Mouse (Mus musculus) midbrain, embryonic 14.5 days (tissue): ENCODE measurements around the gene 1810030O07Rik. TPM values are rescaled to one million over a fixed set of nuclear protein-coding genes. Genes with fewer than 3 reads are reported as not detected.
"Not testable (repeated sequence)": the region's sequence is repeated elsewhere in the genome, so short reads cannot be mapped to it uniquely, and the experiment has no call there.

Experiments
- ATAC-seq: fragments of 200-750 bp; cut with Nextera tagmentation; 2 replicates; pipeline ENCODE4 v1.8.0; 2017; ENCODE audit warnings: moderate number of reproducible peaks, moderate library complexity; ENCODE audit not compliant: low FRiP score, low TSS enrichment
- DNase-seq: peaks from one replicate; pipeline ENCODE4 v3.0.0-alpha.2; 2015
- H3K27ac ChIP-seq: fragments of 300-500 bp; sonication (generic); replicated peaks from 2 replicates; pipeline ENCODE4 v1.5.1; 2014; ENCODE audit warnings: mild to moderate bottlenecking, low read depth, low read length, moderate library complexity
- H3K27me3 ChIP-seq: fragments of 300-500 bp; sonication (generic); 2 replicates; pipeline ENCODE4 v1.6.1; 2014; ENCODE audit warnings: low read length, control low read depth, mixed read lengths; ENCODE audit not compliant: control insufficient read depth, insufficient read depth
- H3K36me3 ChIP-seq: fragments of 300-500 bp; sonication (generic); 2 replicates; pipeline ENCODE4 v1.6.1; 2014; ENCODE audit warnings: low read length, control low read depth; ENCODE audit not compliant: control insufficient read depth, insufficient read depth
- H3K4me1 ChIP-seq: fragments of 300-500 bp; sonication (generic); 2 replicates; pipeline ENCODE4 v1.6.1; 2014; ENCODE audit warnings: mild to moderate bottlenecking, antibody characterized with exemption, low read length, control low read depth; ENCODE audit not compliant: control insufficient read depth, insufficient read depth
- H3K4me2 ChIP-seq: fragments of 300-500 bp; sonication (generic); 2 replicates; pipeline ENCODE4 v1.6.1; 2014; ENCODE audit warnings: mild to moderate bottlenecking, low read length, moderate library complexity
- H3K4me3 ChIP-seq: fragments of 300-500 bp; sonication (generic); replicated peaks from 2 replicates; pipeline ENCODE4 v1.5.1; 2014; ENCODE audit warnings: low read depth, low read length
- H3K9ac ChIP-seq: fragments of 300-500 bp; sonication (generic); replicated peaks from 2 replicates; pipeline ENCODE4 v1.6.1; 2014; ENCODE audit warnings: mild to moderate bottlenecking, low read length, moderate library complexity
- H3K9me3 ChIP-seq: fragments of 300-500 bp; sonication (generic); 2 replicates; pipeline ENCODE4 v1.6.1; 2016; ENCODE audit warnings: low read length, control low read depth, mixed read lengths; ENCODE audit not compliant: control insufficient read depth
- WGBS: fragments of 180-500 bp; shearing (Covaris S2); extraction: QIAGEN DNeasy Blood & Tissue Kit; methylation state at CpG from one replicate; pipeline ENCODE4 v1.1.7; 2014; 5-methylcytosine and 5-hydroxymethylcytosine counted together
- polyA plus RNA-seq: library from polyadenylated mRNA; unstranded; fragments of >200 nt; fragmentation: Nextera tagmentation; extraction: Ambion mirVana; gene quantifications from 2 replicates; pipeline ENCODE4 v1.2.1, GENCODE M21; 2014

The 1810030O07Rik gene
- polyA plus RNA-seq, 1 experiment from 2014 or later: 31.4 TPM

DNA sequence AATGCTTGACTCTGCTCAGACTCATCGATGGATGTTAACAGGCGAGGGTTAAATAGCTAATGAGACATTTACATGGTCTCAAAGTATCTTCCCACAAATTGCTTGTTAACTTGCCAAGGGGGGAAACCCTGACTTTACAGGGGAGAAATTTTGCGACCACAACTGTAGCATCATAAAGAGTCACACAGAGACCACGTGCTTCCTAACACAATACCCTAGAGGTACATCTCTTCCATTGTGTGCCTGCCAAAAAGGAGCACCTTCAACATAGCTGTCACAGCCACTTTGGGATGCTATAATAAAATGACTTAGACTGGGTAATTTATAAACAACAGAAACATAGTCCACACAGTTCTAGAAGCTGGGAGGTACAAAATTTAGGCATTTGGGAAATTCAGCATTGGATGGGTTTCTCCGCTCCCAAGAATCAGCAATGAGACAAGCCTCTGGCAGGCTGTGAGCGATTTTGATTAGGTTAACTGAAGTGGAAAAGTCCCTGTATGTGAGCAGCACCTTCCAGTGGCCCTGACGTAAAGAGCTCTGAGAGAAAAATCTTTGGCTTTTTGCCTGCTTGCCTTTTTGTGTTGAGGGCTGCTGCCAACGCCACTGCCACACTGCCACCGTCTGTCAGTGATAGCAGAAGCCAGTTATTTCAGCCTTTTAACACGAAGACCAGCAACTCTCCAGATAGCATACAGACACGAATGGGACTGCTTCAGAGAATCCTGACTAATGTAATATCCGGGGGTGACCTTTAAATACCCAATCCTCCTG, 27.8 kb downstream of the 1810030O07Rik start:
- 64% methylated on average over 12 of the region's 12 CpGs for WGBS
- Histone ChIP-seq H3K4me2 (no peak overlapping the region), H3K4me1 (no peaks in the 10 kb centered on the region), H3K27ac (no peak overlapping the region; the same call in 1 of the 2 replicates), H3K4me3 (no peak overlapping the region), H3K9ac (no peak overlapping the region), H3K27me3 (no peaks in the 10 kb centered on the region), H3K9me3 (no peaks in the 10 kb centered on the region), H3K36me3 (no peaks in the 10 kb centered on the region)
- ATAC-seq: no peak
- peak; percentile 74 for DNase-seq

DNA sequence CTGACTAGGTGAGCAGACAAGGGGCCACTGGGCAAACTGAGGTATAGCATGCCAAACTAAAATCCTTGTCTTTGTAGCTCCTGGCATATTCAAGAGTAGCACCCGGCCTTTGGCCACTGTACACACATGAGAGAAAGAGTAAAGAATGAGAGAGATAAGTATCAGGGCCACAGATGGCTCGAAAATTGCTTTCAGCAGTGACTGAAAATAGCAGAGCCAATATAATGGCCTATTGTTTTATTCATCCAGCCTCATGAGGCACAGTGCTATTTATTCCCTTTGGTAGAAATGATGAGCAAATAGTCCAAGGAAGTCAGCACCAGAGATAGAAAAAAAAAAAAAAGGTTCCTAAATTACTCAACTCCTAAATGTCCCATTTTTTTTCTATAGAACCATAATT, 28.5 kb downstream of the 1810030O07Rik start:
- Histone ChIP-seq H3K4me3 (no peak overlapping the region), H3K4me1 (no peaks in the 10 kb centered on the region), H3K9me3 (no peaks in the 10 kb centered on the region), H3K9ac (no peak overlapping the region), H3K27ac (no peak overlapping the region), H3K36me3 (no peaks in the 10 kb centered on the region), H3K4me2 (no peak overlapping the region), H3K27me3 (no peaks in the 10 kb centered on the region)
- ATAC-seq: no peak
- no peak for DNase-seq
- WGBS: 43% methylated on average over 2 of the region's 2 CpGs

DNA sequence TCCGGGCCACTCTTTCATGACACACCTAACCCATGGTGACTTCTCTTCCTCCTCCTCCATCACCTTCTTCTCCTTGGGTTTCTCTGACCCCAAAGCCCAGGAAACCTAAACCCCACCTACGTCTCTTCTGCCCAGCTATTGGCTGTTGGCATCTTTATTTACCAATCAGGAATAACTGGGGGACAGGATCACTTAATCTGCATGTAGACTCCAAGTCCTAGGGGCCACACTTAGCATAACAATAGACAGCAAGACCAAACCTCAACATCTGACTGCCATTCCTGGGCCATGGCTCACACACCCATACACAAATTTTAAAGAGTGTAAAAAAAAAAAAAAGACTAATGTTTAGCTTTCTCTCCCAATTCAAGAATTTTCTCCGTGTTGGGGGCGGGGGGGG, 48.3 kb downstream of the 1810030O07Rik start:
- Histone ChIP-seq H3K9me3 (no peaks in the 10 kb centered on the region), H3K4me1 (no peaks in the 10 kb centered on the region)
- 66% methylated on average over 4 of the region's 4 CpGs for WGBS

DNA sequence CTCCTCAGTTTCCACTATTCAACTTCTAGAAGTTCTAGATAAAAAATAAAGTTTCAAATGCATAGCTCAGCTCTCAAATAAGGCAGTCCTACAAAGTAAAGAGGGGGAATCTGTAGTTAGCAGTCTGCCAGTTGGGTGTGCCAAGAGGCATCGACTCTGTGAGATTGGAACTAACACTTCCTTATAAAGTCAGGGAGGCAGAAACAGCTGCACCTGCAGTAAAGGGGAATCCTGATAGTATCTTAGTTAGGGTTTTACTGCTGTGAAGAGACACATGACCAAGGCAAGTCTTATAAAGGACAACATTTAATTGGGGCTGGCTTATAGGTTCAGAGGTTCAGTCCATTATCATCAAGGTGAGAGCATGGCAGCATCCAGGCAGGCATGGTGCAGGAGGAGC, 61.1 kb downstream of the 1810030O07Rik start:
- WGBS: 82% methylated on average over 1 of the region's 1 CpGs
- DNase-seq, H3K9me3 ChIP-seq, H3K4me1 ChIP-seq, H3K27ac ChIP-seq, ATAC-seq, H3K27me3 ChIP-seq, H3K9ac ChIP-seq, H3K4me3 ChIP-seq, H3K4me2 ChIP-seq: not testable (repeated sequence)
- H3K36me3 ChIP-seq: peaks cover 32% of the 10 kb centered on the region

More for the DNA sequence above, 48.3 kb downstream of the 1810030O07Rik start:
- Histone ChIP-seq H3K36me3 (no peaks in the 10 kb centered on the region), H3K27me3 (no peaks in the 10 kb centered on the region), H3K27ac (no peak overlapping the region), H3K4me2 (no peak overlapping the region), H3K4me3 (no peak overlapping the region), H3K9ac (no peak overlapping the region)
- no peak for ATAC-seq
- DNase-seq: no peak

DNA sequence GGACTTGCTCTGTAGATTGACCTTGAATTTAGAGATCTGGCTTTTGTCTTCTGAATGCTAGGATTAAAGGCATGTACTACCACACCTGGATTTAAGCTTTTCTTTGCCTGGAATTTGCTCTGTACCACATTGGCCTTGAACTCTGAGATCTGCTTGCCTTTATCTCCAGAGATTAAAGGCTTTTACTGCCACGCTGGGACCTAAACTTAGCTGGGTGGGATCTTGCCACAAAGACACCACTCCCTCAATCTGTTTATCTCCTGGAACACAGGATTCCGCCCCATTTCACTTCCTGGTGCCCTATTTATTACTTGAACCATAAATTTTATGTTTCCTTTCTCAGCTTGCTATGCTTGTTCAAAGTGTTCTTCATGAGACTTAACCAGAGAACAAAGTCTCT, 62.3 kb downstream of the 1810030O07Rik start:
- Histone ChIP-seq H3K27me3 (no peaks in the 10 kb centered on the region), H3K4me2 (no peak overlapping the region), H3K9me3 (no peaks in the 10 kb centered on the region), H3K9ac (no peak overlapping the region), H3K4me1 (no peaks in the 10 kb centered on the region), H3K27ac (no peak overlapping the region), H3K4me3 (no peak overlapping the region), H3K36me3 (peaks cover 38% of the 10 kb centered on the region)
- no peak for ATAC-seq
- 83% methylated on average over 2 of the region's 2 CpGs for WGBS
- DNase-seq: no peak

DNA sequence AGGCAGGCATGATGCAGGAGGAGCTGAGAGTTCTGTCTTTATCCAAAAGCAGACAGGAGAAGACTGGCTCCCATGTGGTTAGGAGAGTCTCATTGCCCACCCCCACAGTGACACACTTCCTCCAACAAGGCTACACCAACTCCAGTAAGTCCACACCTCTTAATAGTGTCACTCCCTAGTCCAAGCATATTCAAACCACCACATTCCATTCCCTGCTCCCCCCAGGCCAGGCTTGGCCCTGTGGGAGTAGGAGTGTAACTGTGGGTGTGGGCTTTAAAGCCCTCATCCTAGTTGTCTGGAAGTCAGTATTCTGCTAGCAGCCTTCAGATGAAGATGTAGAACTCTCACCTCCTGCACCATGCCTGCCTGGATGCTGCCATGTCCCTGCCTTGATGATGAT, 62.9 kb downstream of the 1810030O07Rik start:
- not testable (repeated sequence) for H3K27ac ChIP-seq, H3K4me3 ChIP-seq, H3K27me3 ChIP-seq, H3K4me2 ChIP-seq, H3K9ac ChIP-seq, DNase-seq, H3K4me1 ChIP-seq, H3K9me3 ChIP-seq, ATAC-seq
- H3K36me3 ChIP-seq: peaks cover 38% of the 10 kb centered on the region

Other genes starting within 250 kb of the 1810030O07Rik start
- 191 and 198 TPM in 2 replicates for gene Atp6ap2, start 85.9 kb downstream of the 1810030O07Rik start, polyA plus RNA-seq
- gene Med14, start 88.4 kb upstream of the 1810030O07Rik start, polyA plus RNA-seq: 17.8 and 24.8 TPM in 2 replicates